Mouse (Mus musculus): ENCODE measurements at regions not wholly inside any gene's neighbourhood (a gene's known extent, or its start where the extent isn't known, plus 50 kb on each side); places are given as distances from the start of the nearest gene placed in this dataset.
A peak's percentile ranks its signal among the peaks of the same experiment; 100 is the strongest.

DNA sequence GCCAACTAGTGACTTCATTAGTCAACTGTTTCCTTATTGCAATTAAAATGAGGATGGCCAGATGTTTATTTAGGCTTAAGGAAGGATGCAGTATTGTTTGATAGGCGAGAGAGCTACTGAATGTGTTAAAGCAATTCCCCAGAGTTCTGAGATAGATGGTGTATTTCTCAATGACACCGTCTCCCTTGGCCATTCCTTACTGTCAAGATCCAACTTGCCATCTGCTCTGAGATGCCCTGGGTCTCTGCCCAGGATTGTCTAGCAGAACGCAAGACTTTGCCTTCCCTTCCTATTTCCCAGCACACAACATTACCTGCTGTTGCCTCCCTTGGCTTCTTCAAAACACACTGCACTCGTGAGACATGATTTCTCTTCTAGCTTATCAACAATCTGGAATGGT, 690.5 kb upstream of the Car8 start:
- Histone ChIP-seq H3K4me3 (replicated peaks) (no peak overlapping the region), H3K27me3 (replicated peaks) (no peaks in the 10 kb centered on the region), H3K9me3 (peaks cover 14% of the 10 kb centered on the region), H3K36me3 (replicated peaks; ENCODE audit: low read length) (peaks cover 5% of the 10 kb centered on the region), H3K4me1 (peaks cover 69% of the 10 kb centered on the region)
- no peak for TF ChIP-seq FLI1 (IDR thresholded peaks at IDR 0.05; ENCODE audit: low read length)
- no peak for TF ChIP-seq GATA1 (IDR thresholded peaks at IDR 0.05; ENCODE audit: borderline replicate concordance, low read length)

DNA sequence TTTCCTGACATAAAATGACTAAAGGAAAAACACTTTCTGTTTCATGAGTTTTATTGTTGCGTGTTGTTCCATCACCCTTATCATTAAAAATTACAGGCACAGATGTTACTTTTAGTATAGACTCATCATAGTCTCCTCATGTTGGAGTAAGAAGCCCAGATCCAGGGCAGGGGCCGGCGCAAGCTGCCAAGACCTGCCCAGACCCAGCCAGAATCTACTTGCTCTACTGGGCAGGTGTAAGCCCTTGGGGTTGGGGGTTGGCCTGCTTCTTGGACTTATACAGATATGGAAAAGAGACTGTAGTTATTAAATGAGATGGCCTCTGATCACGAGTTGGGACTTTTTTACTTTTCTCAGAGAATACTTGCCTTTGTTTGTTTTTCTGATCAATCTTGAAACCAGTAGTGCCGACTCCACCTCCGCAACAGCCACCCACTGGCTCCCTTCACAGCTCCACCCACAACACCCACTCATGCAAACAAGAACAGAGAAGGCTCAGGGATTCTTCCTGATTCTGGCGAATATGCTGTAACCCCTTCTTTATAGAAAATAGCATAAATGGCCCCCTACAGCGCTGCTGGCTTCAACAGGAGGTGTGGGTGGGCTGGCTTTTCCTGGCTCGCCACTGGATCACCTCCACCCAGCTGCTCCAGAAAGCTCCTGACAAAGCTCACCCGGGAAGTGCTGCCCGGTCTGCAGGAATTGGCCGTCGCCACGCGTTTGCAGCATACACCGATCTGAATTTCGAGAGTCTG, 689.9 kb upstream of the Car8 start:
- Histone ChIP-seq H3K4me3 (replicated peaks) (no peak overlapping the region), H3K27me3 (replicated peaks) (no peaks in the 10 kb centered on the region), H3K36me3 (replicated peaks; ENCODE audit: low read length) (peaks cover 5% of the 10 kb centered on the region), H3K4me1 (peaks cover 70% of the 10 kb centered on the region), H3K9me3 (peaks cover 14% of the 10 kb centered on the region)
- TF ChIP-seq FLI1 (IDR thresholded peaks at IDR 0.05; ENCODE audit: low read length) (no peak), GATA1 (IDR thresholded peaks at IDR 0.05; ENCODE audit: borderline replicate concordance, low read length) (no peak)

DNA sequence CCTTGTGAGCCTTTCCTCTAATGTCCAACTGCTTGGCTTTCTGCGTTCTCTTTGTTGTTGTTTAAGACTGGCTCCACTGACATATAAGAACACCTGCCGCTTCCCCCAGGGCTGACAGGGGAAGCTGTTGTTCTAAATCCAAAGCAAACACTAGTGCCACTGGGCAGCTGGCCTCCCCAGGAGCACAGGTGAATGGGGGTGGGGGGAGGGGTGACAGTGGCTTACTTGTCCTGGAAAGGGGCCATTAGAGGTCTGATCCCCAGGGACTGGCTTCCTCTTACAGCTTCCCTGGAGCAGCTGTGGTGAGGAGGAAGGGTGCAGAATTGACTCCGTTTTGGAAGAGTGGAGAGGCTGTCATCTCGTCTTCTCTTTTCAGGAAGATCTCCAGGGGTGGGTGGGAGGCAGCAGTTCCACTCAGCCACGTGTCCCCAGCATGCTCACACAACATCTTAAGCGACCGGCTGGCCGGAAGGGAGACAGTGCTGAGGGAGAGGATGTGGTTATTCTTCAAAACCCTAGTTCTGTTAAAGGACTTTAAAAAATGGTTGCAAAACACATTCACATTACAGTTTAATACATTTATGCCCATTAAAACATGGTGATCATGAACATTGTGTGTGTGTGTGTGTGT, 688.5 kb upstream of the Car8 start:
- H3K4me3 ChIP-seq (replicated peaks) = peak overlapping the region; percentile 76
- H3K36me3 ChIP-seq (replicated peaks; ENCODE audit: low read length) = peaks cover 5% of the 10 kb centered on the region
- peaks cover 10% of the 10 kb centered on the region for H3K9me3 ChIP-seq
- no peak for TF ChIP-seq FLI1 (IDR thresholded peaks at IDR 0.05; ENCODE audit: low read length)
- no peak for TF ChIP-seq GATA1 (IDR thresholded peaks at IDR 0.05; ENCODE audit: borderline replicate concordance, low read length)
- peaks cover 75% of the 10 kb centered on the region for H3K4me1 ChIP-seq
- no peaks in the 10 kb centered on the region for H3K27me3 ChIP-seq (replicated peaks)

DNA sequence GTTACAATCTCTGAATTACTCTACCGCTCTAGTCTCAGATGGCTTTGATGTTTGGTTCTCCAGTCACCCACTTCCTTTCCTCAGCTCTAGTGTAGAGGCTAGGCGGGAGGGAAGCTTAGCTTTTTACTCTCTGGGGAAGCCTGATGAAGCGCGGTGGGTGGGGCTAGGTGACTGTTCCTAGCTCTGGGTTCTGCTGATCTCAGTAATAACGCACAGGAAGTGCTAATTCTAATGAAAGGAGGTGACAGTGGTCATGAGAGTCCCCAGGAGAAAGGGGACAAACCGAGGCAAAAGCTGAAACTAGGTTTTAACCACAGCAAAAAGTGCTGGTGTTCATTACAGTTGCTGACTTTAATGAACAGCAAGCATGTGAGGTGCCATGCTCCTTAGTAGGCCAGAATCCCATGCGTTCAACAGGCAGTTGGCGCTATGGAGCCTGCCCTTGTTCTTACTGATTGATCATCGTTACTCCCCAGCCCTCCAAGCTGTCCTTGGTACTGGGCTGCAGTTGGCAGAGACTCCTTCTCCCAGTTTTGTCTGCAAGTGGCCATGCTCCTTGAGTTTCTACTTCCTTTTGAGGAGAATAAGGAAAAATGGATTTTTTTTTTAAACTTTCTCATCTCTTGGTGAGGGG, 687.9 kb upstream of the Car8 start:
- TF ChIP-seq GATA1 (IDR thresholded peaks at IDR 0.05; ENCODE audit: borderline replicate concordance, low read length) (no peak), FLI1 (IDR thresholded peaks at IDR 0.05; ENCODE audit: low read length) (no peak)
- H3K27me3 ChIP-seq (replicated peaks) = no peaks in the 10 kb centered on the region

DNA sequence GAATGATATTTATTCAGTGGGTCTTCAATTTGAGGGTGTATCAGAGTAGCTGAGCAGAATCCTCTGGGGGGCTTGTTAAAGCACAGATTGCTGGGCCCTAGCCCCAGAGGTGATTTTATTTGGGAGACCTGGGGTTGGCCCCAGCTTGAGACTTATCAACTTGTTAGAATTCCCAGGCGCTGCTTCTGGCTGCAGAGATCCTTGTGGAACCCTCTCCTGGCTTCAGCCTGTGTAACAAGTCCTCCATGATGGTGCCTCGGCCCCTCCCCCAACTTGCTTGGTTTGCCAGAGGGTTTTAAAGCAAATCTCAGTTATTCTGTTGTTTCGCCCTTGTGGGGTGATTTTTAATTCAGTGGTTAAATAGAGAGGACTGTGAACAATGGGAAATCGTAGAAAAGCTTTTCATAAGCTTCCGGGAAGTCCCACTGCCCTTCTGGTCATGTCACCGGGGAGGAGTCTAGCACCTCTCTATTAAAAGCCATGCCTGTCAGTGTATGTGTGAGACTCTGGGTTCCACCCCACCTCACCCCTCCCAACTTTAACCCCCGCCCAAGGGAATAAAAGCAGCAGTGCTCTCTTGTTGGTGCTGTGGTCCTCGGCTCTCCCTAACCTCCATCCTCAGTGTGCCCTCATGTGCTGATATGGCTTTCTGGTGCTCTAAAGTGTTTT, 684.0 kb upstream of the Car8 start:
- Histone ChIP-seq H3K36me3 (replicated peaks; ENCODE audit: low read length) (peaks cover 3% of the 10 kb centered on the region), H3K9me3 (peaks cover 3% of the 10 kb centered on the region; the same call in 1 of the 2 replicates), H3K4me3 (replicated peaks) (no peak overlapping the region), H3K4me1 (peaks cover 76% of the 10 kb centered on the region), H3K27me3 (replicated peaks) (no peaks in the 10 kb centered on the region)
- no peak for TF ChIP-seq FLI1 (IDR thresholded peaks at IDR 0.05; ENCODE audit: low read length)
- no peak for TF ChIP-seq GATA1 (IDR thresholded peaks at IDR 0.05; ENCODE audit: borderline replicate concordance, low read length)

More for the DNA sequence above, 687.9 kb upstream of the Car8 start:
- H3K4me3 ChIP-seq (replicated peaks) = peak overlapping the region; percentile 82
- H3K9me3 ChIP-seq = peaks cover 5% of the 10 kb centered on the region
- H3K4me1 ChIP-seq = peaks cover 81% of the 10 kb centered on the region
- H3K36me3 ChIP-seq (replicated peaks; ENCODE audit: low read length) = peaks cover 5% of the 10 kb centered on the region

DNA sequence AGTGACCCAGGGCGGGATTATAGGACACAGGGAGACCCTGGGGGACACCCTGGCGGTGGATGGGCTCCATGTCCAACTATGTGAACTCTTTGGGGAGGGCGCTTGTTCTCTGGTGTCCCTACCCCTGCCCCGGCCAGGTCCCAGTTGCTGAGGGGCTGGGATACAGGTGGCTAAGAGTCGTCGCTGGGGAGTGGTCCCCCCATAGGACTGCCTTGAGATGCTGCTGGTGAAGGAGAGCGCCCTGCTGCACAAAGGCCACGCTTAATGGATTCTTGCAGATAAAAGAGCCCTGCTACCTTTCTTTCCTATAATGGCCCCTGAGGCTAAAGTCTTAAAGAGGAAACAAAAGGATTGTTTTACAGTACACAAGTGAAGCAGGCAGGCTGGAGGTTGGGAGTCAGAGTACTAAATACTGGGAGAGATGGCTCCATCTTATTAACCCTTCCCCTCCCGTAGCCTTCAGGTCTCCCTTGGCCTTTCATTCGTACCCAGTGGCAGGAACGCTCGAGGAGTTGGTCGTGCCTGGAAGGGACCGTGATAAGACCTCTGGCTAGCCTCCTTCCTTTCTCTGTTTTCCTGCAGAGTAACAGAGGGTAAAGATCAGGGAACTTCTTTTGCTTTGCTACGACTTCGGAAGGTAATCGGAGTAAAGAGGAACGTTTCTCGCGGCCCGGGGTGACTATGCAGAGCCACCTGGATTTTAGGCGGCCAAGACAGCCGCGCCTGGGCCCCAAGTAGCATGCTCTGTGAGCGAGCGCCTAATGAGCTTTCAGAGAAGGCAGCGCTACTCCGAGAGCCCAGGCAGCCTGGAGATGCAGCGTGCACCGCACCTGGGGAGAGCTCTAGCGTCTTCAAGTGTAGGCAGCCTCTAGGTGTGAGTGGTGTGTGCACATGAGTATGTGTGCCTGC, 682.9 kb upstream of the Car8 start:
- peaks cover 72% of the 10 kb centered on the region for H3K4me1 ChIP-seq
- no peak for TF ChIP-seq GATA1 (IDR thresholded peaks at IDR 0.05; ENCODE audit: borderline replicate concordance, low read length)
- TF ChIP-seq FLI1 (IDR thresholded peaks at IDR 0.05; ENCODE audit: low read length) = no peak
- H3K4me3 ChIP-seq (replicated peaks) = peak overlapping the region; percentile 81
- H3K9me3 ChIP-seq = peaks cover 3% of the 10 kb centered on the region; the same call in 1 of the 2 replicates
- no peaks in the 10 kb centered on the region for H3K27me3 ChIP-seq (replicated peaks)
- H3K36me3 ChIP-seq (replicated peaks; ENCODE audit: low read length) = peaks cover 3% of the 10 kb centered on the region

DNA sequence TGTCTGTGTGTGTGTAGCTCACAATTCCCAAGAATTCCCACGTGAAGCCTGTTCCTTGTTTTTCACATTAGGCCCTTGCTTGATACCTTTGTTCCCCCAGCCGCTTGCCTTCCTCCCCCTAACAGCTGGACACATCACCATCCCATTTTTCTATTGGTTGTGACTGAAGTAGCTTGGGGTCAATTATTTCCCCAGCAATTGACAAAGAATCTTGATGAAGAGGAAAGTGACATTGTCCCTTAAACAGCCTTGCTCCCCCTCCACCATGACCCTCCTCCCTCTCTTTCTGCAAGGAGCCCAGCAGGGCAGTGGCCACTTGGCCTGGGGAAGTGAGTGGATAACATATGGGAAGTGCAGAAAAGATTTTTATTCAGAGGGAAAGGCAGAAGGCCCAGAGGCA, 681.5 kb upstream of the Car8 start:
- TF ChIP-seq FLI1 (IDR thresholded peaks at IDR 0.05; ENCODE audit: low read length) (no peak), GATA1 (IDR thresholded peaks at IDR 0.05; ENCODE audit: borderline replicate concordance, low read length) (no peak)
- peaks cover 73% of the 10 kb centered on the region for H3K4me1 ChIP-seq

DNA sequence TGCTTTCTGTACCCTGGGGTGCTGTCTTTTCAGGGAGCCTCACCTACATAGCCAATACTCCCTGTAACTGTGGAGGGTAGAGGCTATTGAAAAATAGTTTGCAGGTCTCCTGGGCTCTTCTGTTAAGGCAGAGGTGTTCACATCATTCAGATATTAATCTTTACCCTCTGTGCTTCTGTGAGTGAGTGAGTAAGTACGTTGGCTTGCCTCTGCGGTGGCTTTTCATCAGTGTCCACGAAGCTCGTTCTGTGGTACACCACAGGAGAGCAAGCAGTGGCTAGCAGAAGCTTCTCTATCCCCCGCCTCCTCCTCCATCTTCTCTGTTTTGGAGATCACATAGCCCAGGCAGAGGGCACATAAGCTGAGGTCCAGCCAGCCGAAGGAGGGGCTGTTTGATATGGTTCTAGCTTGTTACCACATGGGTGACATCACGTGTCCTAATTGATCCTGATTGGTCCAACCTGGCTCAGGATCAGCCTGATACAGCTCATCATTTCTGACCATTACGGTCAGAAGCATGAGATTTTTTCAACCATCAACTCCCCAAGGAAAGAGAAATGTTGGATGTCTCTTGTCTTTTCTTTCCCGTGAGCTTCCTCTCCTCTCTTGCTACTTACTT, 680.6 kb upstream of the Car8 start:
- H3K36me3 ChIP-seq (replicated peaks; ENCODE audit: low read length) = peaks cover 3% of the 10 kb centered on the region
- no peak overlapping the region for H3K4me3 ChIP-seq (replicated peaks)
- H3K9me3 ChIP-seq = peaks cover 3% of the 10 kb centered on the region; the same call in 1 of the 2 replicates
- TF ChIP-seq GATA1 (IDR thresholded peaks at IDR 0.05; ENCODE audit: borderline replicate concordance, low read length) (no peak), FLI1 (IDR thresholded peaks at IDR 0.05; ENCODE audit: low read length) (no peak)
- H3K4me1 ChIP-seq = peaks cover 78% of the 10 kb centered on the region
- H3K27me3 ChIP-seq (replicated peaks) = no peaks in the 10 kb centered on the region

More for the DNA sequence above, 681.5 kb upstream of the Car8 start:
- peaks cover 3% of the 10 kb centered on the region; the same call in 1 of the 2 replicates for H3K9me3 ChIP-seq
- H3K4me3 ChIP-seq (replicated peaks) = no peak overlapping the region
- peaks cover 3% of the 10 kb centered on the region for H3K36me3 ChIP-seq (replicated peaks; ENCODE audit: low read length)
- no peaks in the 10 kb centered on the region for H3K27me3 ChIP-seq (replicated peaks)

All from megakaryocyte, embryonic 14.5 days (primary cell).